Mouse (Mus musculus) MEL-GATA-1-ER (cell line): ENCODE measurements around the gene Map4.
"Not testable (repeated sequence)": the region's sequence is repeated elsewhere in the genome, so short reads cannot be mapped to it uniquely, and the experiment has no call there.

Source experiments
- DNase-seq: peaks from one replicate; pipeline ENCODE4 v3.0.0-alpha.2; 2012; ENCODE audit warnings: low read depth; ENCODE audit errors: extremely low read depth

Map4 gene

DNA sequence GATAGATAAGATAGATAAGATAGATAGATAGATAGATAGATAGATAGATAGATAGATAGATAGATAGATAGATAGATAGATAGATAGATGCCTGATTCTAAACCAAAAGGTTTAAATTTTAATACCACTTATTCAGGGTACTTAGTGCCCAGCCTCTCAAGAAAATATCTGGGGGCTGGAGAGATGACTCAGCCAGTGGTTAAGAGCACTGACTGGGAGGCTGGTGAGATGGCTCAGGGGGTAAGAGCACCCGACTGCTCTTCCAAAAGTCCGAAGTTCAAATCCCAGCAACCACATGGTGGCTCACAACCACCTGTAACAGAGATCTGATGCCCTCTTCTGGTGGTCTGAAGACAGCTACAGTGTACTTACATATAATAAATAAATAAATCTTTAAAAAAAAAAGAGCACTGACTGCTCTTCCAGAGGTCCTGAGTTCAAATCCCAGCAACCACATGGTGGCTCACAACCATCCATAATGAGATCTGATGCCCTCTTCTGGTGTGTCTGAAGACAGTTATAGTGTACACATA is 192.8 kb downstream of the Map4 start:
- not testable (repeated sequence) for DNase-seq

DNA sequence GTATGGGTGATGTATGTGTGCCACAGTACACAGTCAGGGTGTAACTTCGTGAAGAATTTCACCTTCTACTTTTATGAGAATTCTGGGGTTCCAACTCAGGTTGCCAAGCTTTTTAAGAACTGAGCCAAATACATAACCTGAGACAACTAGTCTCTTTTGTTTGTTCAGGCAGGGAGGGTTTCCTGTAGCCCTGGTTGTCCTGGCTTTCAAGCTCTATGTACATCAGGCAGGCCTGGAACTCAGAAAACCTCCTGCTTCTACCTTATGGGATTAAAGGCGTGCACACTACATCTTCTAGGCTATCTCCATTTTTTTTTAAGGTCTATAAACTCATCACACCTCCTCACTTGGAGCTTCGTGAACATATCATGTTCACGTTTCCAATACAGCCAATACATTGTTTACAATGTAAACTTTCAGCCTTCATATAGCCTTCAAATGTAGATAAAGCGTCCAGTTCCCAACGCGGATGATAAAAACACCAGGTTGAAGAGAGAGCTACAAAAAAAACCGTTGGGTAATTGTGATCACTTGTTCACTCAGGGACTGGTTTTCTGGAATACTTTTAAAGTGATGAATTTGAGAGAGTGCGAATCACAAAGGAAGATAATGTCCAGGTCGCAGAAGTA is 199.8 kb downstream of the Map4 start:
- DNase-seq, result no peak

DNA sequence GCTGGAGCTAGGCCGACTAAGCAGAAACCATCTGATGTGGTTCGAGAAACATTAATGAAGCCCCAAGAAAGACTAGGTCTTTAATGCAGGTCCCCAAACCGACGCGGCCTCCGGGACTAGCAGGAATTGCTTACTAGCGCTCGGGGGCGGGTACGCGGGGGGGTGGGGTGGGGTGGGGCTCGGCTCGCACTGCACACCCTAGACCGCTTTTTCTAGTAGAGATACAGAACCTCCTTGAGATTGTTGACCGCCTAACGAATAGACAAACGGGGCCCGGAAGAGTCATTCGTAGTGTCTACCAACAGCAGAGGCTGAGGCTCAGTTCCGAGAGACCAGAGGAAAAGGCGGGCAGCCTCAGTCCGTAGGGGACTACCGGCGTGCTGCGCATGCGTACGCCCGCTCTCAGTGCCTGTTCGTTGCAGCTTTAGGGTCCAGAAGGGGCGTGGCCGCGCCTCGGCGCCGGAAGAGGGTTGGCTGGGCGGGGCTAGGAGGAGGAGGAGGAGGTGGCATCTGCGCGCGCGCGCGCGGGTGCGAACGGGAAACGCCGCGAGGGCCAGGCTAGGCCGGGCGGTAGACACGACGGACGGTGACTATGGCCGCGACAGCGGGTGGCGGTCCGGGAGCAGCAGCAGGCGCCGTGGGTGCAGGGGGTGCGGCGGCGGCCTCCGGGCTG is 200.4 kb downstream of the Map4 start:
- DNase-seq, result peak; percentile 91

DNA sequence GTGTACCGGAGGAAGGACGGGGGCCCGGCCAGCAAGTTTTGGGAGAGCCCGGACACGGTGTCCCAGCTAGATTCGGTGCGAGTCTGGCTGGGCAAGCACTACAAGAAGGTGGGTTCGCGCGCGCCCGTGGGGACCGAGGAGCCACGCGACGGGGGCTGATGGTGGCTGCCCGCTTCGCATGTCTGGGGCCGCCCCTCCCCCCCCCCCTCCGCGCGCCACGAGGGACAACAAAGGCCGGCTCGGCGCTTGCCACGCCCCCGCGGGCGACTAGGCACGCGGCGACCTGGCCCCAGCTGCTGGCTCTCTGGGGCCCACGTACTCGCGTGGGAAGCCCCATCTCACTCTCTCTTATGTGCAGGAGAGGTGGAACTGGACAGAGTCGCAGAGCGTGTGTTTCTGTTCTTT is 200.9 kb downstream of the Map4 start:
- DNase-seq, result no peak

DNA sequence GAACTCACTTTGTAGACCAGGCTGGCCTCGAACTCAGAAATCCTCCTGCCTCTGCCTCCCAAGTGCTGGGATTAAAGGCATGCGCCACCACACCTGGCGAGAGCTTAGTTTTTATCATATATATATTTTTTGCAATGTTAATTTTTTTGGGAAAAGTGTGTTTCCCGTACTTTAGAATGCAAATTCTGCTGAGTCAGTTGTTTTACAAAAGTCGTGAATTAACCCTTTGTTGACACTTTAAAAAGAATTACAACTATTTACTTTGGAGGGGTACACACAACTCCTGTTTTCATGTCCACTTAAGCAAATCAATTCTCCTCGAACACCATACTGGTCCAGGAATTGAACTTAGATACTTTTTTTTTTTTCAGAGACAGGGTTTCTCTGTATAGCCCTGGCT is 201.7 kb downstream of the Map4 start:
- no peak for DNase-seq
